Mouse (Mus musculus): ENCODE measurements around the gene Shc3.
A peak's percentile ranks its signal among the peaks of the same experiment; 100 is the strongest.

Gene Shc3

DNA sequence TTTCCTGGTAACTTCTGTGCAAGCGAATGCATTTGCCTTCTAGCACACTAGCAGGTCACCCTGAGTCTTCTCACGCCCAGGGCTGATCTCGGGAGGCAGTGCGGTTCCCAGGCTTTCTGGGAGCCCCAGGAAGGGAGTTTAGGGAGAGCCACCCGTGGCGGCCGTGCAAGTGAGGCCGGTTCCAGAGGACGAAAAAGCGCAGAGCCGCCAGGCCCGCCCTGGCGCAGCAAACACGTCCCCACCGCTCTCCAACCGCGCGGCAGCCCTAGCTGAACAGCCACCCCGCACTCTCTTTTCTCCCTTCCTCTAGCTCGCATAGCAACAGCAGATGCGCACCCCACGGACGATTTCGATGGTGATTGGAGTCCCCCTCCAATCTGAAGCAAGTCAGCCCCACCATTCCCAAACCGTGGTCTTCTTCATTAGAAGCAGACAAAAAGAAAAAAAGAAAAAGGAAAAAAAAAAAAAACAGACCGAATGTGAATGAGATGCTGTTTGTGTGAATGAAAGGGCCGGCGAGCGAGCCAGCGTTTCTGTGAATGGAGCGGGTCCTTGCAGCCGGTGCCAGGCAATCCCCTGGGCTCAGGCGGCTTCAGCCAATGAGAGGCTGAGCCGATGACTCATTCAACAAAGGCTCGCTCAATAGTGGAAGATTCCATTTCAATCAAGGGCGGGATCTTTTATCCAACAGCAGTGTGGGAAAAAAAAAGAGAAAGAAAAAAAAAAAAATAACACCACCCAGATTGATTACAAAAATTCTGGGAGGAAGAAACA is at the start of gene Shc3:
Gene Shc3 (minus strand): TSS at position 509 of the 774 bp plus-strand sequence.
- peak; percentile 86 for DNase-seq (ENCODE audit: low read depth, low spot score)

DNA sequence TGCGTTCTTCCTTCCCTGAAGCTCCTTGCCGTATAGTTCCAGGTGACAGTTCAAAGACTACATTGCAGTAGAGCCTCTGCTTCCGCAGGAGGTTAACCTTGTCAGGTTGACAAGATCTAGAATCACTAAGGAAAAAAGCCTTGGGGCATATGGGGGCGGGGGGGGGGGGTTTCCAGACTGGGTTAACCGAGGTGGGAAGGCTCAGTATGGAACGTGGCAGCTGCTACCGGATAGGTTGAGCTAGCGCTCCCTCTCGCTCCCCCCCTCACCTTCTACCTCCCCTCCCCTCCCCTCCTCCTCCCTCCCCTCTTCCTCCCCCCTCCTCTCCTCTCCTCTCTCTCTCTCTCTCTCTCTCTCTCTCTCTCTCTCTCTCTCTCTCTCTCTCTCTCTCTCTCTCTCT is 49.4 kb upstream of the Shc3 start:
- DNase-seq (ENCODE audit: low read depth, low spot score) = no peak

DNA sequence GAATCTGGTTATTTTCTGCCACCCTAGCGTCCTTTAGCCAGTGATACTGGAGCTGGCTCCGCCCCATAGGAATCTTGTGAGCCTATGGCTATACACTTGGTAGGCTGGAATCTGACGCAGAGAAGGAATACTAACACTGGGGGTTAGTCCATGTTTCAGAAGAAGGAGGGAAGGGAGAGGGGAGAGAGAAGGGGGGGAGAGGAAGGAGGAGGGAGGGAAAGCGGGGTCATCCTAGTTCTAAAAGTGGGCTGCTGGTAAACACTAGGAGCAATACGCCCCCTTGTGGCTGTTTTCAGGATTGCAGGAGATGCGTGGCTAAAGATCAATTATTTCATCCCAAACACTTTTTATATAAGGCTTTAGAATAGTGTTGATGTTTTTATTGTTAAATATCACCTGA is 48.6 kb upstream of the Shc3 start:
- DNase-seq (ENCODE audit: low read depth, low spot score) = peak; percentile 63

DNA sequence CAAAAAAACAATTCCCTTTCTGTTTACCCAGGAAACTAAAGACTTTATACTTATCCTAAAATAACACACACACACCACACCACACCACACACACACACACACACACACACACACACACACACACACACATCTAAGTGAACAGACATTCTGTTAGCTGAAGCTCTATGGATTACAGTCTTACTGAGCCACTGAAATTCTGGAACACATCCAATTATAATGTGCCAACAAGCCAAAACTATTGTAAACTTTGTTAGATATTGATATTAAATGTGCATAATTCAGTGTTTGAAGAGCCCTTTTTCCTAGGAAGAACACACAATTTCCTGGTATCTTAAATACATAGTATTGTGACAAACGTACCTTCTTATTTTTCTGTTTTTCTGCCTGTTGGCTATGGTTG is 48.1 kb upstream of the Shc3 start:
- no peak for DNase-seq (ENCODE audit: low read depth, low spot score)

DNA sequence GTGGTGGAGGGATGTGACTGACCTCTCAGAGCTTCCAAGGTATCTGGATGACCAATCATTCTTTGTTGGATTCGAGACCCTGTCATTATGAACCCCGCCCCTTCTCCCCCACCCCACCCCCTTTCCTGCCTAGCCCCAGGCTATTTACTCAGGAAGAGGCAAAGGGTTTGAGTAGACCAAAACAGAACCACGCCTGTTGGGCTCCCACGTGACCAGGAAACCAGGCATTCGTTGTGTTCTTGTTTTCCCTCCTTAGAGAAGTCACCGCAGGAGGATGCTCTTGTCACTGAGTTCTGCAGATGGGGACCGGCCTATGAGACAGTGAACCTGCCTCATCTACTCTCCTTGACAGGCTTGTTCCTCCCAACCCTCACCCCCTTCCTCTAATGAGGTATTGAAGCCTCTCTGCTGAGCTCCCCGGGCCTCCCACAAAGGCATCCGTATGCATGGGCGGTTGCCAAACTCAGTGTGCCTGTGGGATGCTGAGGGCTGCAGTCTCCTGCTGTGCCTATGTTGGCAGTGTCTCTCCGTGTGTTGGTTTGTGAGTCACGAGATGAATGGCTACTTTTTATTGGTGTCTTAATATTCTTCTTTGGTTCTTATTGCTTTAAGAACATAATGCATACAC is 47.3 kb upstream of the Shc3 start:
- DNase-seq (ENCODE audit: low read depth, low spot score) = peak; percentile 93

DNA sequence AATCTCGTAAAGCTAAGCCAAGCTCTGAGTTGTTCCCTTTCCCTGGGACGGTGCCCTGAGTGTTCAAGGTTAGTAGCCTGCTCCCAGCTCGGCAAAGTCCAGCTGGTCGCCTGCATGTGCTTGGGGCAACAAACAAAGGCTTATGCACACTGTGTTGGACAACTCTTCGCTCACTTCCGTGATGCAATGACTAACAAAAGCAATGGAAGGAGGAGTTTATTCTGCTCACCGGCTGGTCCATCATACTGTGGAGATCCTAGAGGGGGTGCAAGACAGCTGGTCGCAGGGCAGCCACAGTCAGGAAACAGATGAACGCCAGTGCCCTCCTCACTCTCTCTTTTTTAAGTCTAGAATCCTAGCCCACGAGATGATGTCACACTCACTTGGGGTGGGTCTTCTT is 46.6 kb upstream of the Shc3 start:
- DNase-seq (ENCODE audit: low read depth, low spot score) = peak; percentile 47

DNA sequence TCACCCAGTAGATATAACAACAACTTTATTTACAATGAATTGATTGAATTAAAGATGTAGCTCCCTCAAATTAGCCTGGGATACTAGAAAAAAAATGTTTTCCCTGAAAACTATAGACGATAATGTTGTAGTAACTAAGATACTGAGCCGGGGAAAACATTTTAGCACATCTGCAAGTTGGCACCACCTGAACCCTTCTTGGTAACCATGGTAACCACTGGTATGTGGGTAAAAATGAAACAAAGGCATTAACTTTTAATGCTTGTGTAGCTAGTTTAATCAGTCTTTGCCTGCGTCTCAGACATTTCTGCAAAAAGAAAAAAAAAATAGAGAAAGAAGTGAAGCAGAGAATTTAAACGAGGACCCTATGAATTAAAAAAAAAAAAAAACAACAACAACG is 42.3 kb upstream of the Shc3 start:
- no peak for DNase-seq (ENCODE audit: low read depth, low spot score)

DNA sequence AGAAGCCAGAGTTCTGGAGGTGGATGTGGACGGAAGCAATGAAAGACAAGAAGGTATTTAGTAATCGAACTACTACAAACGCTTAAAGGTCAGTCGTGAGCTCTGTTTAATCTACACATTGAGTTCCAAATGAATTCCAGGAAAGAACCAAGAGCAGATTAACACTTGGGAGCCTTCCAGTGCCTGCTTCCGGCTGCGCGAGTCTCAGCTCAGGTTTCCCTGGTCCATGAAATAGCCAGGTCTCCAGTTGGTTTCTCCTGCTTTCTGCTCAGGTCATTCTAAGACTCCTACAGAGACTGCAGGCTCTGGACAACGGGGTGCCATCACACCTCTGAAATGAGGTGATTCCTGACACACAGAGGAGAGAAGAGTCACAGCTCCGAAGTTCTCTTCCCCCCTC is 41.8 kb upstream of the Shc3 start:
- DNase-seq (ENCODE audit: low read depth, low spot score) = peak; percentile 63

DNA sequence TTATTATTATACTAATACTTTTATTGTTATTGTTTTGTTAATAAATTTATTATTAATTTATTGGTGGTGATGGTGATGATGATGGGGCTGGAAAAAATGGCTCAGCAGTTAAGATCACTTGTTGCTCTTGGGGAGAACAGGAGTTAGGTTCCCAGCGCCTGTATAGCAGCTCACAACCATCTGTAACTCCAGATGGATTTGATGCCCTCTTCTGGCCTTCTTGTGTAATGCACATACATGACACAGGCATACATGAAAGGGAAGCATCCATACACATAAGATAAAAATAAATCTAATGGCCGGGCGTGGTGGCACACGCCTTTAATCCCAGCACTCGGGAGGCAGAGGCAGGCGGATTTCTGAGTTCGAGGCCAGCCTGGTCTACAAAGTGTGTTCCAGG is 40.0 kb upstream of the Shc3 start:
- peak; percentile 70 for DNase-seq (ENCODE audit: low read depth, low spot score)

DNA sequence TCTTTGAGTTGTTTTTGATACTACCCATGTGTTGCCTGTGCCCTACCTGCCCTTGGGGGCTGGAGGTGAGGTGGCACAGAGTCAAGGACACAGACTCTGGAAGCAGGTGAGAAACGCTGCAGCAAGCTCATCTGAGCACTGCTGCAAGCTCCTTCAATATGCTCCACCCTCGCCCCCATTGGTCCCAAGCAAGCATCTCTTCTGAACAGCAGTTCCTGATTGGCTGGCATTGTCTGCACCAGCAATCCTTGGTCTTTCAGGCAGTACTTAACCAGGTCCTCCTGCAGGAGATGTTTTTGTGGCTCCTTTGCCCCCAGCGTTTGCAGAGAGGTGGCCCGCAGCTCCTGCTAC is 34.6 kb upstream of the Shc3 start:
- DNase-seq (ENCODE audit: low read depth, low spot score) = peak; percentile 48

DNA sequence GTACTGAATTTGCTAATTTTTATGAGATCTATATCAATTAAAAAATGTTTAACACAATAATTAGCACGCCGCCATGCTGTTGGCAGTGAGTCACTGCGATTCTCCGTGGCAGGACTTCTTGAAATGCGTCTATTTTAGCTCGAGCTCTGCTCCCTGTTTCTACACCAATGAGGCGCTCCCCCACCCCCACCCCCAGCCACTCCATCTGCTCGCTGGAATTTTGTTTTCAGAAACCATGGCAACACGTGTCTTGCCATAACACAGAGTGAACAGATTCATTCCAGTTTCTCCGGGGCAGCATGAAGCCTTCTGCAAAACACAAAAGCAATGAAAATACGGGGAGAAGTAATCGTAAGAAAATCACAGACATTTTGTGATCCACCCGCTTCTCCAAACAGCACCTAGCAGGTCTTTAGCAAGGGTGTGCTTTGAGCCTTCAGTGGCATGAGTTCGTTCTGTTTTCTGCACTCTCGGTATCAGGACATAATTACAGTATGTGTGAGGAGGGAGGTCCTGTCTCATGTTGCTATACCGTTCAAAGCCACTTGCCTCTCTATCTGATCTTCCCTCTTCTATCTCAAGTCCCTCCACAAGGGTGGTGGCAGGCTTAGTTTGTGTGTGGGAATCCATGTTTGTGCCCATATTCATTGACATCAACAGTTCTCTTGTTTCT is 34.1 kb upstream of the Shc3 start:
- peak; percentile 10 for DNase-seq (ENCODE audit: low read depth, low spot score)

DNA sequence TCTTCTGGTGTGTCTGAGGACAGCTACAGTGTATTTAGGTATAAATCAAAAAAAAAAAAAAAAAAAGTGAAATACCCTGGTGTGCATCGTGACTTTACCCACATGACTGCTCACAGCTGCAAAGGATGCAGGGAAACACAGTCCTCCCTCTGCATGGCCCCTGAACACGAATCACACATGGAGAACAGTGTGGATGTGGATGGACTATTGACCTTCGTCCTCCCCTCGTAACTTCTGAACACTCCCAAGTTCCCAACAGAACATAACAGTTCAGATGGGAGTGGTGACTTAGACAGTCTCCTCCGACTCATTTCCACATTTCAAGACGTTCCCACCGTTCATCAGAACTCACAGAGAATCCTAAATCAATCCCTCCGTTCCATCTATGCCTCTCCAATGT is 33.5 kb upstream of the Shc3 start:
- no peak for DNase-seq (ENCODE audit: low read depth, low spot score)

DNA sequence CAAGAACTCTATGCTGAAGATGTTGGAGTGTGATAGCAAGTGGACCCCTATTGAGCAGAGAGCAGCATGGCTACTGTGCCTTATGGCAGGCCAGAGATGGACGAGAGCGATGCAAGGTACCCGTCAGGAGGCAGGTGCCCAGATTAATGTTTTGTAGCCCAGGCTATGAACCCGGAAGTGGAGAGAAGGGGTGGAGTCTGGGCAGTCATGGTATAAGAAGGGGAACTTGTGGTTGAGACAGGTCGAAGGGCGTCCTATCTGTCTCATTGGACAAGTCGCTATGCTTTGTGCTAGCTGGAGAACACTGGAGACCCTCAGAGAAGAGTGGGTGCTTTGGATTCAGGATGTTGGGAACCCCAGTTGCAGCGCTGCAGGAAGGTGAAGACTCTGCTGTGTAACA is 30.9 kb upstream of the Shc3 start:
- DNase-seq (ENCODE audit: low read depth, low spot score) = no peak

DNA sequence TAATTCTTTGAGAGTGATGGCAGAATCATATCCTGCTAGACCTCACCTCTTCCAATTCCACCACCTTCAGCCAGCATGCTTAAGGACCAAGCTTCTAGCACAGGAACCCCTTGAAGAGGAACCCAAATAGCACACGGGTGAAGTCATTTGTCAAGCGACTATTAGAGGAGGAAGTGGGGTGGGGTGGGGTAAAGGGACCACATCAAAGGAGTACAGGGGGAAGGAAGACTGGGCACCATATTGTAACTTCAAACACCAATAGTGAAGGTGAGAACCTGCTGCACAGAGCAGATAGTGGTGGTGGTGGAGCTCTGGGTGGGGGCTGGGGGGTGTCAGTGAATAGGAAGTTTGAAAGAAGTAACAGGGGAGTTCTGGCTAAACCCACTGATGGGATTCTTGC is 28.8 kb upstream of the Shc3 start:
- DNase-seq (ENCODE audit: low read depth, low spot score) = no peak

DNA sequence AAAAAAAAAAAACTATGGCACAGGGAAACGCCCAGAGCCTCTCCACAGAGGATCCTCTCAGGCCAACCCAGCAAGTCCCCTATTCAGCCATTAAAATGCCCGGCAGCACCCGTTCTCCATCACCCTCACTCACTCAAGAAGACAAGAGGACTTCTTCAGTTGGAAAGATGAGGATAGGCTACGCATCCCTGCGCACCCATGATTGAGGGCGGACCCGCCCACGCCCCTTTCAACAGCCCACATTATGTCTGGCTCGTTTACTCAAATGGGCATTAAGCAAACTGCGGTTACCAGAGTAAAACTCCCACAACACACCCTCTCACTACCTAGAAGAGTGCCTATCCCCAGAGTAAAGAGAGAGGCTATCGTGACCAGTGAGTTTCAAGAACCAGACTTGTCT is 26.2 kb upstream of the Shc3 start:
- DNase-seq (ENCODE audit: low read depth, low spot score) = peak; percentile 11

DNA sequence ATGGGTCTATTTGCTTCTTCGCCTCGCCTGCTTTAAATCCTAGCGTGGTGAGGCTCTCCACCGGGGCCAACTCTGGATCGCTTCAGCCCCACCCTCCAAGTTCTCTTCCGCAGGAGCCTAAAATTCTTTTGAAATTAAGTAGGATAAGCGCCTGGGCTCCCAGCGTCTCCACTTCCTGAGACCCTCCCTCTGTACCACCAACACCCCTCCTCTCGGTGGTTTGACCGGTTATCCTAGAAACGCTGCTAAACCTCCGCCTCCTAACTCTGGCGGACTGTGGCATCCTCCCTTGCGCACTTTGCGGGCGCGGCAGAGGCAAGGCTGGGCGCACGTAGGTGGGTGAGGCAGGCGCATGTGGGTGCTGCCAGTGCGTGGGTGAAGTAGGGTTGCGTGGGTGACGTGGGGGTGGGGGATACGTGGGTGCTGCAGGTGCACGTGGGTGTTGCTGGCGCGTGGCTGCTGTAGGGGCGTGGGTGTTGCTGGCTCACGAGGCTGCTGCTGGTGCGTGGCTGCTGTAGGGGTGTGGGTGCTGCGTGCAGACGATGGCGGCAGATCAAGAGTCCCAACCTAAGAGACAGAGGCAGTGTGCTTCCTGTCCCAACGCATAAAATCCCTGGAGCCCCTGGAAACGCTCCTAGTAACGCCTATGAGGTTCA is 25.6 kb upstream of the Shc3 start:
- peak; percentile 56 for DNase-seq (ENCODE audit: low read depth, low spot score)

DNA sequence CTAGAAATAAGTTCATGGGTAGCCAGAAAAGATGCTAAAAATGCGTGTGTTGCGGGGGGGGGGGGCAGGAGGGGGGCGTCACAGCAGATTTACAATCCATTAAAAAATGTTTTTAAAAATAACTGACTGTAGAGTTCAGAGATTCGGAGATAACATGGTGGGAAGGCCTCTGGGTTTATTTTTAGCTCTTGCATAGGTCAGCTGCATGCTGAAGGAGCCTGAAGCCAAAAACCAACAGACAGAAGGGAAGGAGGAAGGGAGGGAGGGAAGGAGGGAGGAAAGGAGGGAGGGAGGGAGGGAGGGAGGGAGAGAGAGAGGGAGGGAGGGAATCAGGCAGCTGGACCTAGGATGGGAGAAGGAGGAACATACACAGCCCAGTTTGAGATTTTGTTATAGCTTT is 18.8 kb upstream of the Shc3 start:
- no peak for DNase-seq (ENCODE audit: low read depth, low spot score)

DNA sequence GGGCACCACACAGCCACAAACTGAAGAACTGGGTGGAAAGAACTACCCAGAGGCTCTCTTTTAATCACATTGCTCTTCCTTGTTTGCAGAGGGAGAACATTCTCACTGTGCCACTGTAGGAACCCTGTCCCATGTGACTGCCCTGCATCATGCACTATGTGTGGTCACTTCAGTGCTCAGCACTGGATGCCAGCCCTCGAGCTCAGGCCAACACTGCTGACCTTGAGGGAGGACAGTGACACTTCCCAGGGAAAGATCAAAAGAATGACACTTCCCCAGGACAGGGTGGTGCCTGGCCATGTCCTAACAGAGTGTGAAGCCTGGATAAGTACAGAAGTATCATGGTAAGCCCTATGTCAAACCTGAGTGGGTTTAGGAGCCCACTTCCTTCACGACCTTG is 13.0 kb upstream of the Shc3 start:
- DNase-seq (ENCODE audit: low read depth, low spot score) = no peak

DNA sequence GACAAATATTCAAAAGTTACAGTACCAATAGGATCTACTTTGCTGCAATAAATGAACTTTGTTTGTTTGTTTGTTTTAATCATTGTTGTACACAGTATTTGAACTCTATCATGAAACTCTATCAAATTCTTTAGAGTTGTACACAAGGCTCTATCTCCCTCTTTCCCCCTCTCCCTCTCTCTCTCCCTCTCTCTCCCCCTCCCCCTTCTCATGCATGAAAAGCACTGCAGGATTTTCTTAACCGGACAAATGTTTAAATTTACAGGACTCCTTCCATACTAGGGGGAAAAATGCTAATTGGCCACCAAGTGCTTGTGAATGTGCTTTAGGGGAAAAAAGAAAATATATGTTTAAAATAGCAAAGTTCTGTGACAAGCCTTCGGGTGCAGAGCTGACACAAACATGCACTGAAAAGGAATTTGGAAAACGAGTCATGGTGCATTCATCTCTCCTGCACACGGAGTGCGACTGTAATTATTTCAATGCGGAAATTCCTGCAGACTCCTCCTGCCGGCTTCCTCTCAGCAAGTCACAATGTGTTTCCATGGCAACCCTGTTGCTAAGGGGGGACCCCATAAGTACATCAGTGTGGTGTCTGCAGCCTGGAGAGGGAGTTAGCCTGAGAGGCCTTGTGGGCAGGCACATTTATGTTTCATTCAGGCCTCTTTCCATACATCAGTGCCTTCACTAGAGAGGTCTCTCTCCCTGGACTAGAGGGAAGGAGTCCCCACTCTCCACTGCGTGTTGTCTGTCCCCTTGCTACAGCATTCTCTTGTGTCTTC is 11.2 kb upstream of the Shc3 start:
- DNase-seq (ENCODE audit: low read depth, low spot score) = peak; percentile 30

DNA sequence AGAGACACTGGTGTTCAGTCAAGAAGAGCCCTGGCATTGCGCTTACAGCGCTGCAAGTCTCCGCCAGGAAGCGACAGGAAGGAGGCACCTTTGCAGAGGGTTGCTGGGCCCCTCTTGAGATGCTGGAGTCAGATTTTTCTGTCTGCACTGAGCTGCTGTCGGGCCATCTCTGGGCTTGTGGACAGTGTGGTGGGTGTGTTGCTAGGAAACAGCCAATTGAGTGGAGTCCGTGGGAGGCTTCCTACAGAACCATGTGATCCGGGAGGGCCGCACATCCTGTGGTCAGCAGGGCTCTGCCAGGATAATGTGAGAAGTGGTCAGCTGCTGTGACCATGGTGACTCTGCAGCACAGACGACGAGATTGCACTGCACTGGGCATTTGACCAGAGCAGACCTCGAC is 4.6 kb upstream of the Shc3 start:
- no peak for DNase-seq (ENCODE audit: low read depth, low spot score)

DNA sequence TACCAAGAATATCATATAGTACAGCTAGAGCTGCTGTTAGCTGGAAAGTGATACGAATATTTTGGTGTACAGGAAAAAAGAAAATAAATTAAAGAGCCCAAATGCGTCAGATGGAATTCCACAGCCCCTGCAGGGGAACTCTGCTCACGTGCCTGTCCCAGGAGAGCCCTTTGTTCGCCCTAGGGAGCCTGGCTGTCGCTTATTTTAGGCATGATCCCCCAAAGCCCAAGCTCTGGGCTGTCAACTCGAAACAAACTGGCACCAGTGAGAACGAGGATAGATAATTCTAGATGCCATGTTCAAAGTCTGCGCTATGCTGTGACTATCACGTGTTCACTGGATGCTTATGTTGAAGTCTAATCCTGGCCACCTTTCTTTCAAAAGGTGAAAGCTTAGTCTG is 892 bp upstream of the Shc3 start:
- no peak for DNase-seq (ENCODE audit: low read depth, low spot score)

DNA sequence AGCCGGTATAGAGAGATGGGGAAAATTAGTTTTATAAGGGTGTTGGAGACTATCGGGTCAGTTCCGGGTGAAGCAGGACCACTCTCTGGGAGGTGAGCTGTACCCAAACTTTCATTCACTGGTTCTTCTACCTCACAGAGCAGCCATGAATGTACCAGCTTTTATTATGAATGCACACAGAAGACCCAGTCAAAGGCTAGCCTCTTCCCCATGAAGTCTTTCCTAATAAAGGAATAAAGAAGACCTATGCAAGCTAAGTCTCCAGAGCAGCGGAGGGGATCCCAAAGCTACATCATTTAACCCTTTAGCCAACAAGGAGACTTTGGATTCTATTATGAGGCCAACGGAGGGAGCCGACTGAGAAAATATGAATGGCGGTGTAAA is 458 bp upstream of the Shc3 start:
- no peak for DNase-seq (ENCODE audit: low read depth, low spot score)

Measured in ES-CJ7 (cell line).